Mouse (Mus musculus) adrenal gland, adult 2 months (tissue): ENCODE data around the gene Gdpd3. TPM values are rescaled to one million over a fixed set of nuclear protein-coding genes. Genes with fewer than 3 reads are reported as not detected.
A peak's percentile ranks its signal among the peaks of the same experiment; 100 is the strongest.

Experiments
- DNase-seq: peaks from one replicate; pipeline ENCODE4 v3.0.0; 2021
- polyA plus RNA-seq: library from polyadenylated mRNA; depleted of rRNA; stranded (reverse); fragments of >200 nt; gene quantifications from 2 replicates; pipeline ENCODE4 v1.2.3, GENCODE M21; 2012
- total RNA-seq, 2 experiments: library from RNA; stranded (reverse); gene quantifications; 2 replicates each; pipeline ENCODE4 v1.2.3; 2021

Gene Gdpd3
- total and polyA plus RNA-seq, 3 experiments, result 2.4 to 10.2 (median 2.4) TPM

DNA sequence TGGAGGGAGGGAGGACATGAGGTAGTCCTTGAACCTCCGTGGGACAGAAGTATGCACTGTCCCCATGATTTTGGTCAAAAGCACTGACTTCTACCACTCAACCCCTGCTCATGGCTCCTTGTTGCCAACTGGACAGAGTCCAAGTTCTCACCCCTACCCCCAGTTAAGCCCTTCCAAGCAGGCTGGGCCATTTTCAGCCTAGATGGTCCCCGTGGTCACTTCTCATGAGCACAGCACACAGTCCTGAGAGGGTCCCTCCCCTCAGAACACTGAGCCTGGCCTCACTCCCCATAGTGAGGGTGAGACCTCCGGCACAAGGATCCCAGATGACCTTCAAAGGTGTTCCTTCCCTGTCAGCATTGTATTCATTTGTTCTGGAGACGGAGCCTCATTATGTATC, 23.0 kb downstream of the Gdpd3 start:
- no peak for DNase-seq

DNA sequence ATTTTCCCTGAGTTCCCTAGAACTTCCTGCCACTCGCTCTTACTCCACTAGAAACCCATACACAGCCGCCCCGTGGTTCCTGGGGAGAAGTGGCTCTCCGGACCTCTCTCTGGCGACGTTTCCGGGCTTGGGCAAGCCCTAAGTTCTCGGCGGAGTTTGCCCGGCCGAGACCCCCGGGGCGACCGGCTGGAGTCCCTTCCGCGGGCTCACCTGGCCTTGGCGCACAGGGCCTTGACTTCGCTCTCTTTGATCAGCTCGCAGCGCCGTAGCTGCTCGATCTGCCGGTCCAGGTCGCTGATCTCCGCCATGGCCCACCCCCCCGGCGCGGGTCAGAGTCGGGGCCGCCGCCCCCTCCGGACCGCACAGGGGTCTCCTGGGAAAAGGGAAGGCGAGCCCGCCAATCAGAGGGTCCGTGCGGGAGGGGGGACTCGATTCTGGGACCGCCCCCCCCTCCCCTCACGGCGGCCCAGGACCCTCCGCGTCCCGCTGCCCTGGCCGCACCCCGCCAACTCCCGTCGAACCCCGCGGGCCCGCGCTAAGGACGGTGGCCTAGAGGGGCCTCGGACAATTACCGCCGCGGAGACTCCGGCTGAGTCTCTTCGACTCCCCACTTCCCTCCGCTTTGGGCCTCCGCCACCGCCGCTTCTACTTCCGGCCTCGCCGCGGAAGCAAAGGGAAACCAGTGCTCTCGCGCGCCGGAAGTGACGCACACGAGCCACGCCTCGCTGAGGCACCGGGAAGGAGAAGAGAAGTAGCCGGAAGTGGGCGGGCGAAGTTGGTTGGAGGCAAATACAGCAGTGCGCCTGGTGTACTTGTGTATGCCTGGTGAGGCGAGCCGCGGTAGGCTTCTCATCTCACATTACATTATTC, 26.0 kb downstream of the Gdpd3 start, which contains the start of gene Ppp4c:
TSS of gene Ppp4c (minus strand) at position 646 of the 870 bp plus-strand sequence.
- DNase-seq, result peak; percentile 97

DNA sequence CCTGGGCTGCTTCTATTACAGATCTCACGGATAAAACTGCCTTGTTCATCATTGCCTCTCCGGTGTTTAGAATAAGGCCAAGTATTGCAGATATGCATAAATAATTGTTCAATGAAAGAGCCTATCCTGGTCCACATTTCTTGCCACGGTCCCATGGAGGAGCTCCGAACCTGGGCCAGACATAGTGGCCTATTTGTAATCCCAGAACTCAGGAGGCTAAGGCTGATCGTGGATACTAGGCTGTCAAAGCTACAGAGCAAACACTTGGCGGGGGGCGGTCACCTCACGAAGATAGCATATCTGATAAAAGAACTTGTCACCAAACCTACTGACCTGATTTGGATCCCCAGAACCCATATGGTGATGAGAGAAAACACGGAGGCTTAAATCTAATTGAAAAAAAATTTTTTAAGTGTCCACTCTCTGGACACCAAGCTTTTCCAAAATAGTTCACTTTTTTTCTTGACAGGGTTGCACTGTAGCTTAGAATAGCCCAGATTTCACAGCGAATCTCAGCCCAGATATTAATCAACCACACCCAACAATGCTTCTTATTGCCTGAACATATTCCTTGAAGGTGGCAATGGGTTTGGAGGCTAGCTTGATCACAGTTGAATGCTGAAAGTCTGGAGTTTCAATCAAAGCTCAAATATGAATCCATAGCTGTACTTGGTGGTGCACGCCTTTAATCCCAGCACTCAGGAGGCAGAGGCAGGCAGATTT, 26.7 kb downstream of the Gdpd3 start:
- DNase-seq, result no peak

DNA sequence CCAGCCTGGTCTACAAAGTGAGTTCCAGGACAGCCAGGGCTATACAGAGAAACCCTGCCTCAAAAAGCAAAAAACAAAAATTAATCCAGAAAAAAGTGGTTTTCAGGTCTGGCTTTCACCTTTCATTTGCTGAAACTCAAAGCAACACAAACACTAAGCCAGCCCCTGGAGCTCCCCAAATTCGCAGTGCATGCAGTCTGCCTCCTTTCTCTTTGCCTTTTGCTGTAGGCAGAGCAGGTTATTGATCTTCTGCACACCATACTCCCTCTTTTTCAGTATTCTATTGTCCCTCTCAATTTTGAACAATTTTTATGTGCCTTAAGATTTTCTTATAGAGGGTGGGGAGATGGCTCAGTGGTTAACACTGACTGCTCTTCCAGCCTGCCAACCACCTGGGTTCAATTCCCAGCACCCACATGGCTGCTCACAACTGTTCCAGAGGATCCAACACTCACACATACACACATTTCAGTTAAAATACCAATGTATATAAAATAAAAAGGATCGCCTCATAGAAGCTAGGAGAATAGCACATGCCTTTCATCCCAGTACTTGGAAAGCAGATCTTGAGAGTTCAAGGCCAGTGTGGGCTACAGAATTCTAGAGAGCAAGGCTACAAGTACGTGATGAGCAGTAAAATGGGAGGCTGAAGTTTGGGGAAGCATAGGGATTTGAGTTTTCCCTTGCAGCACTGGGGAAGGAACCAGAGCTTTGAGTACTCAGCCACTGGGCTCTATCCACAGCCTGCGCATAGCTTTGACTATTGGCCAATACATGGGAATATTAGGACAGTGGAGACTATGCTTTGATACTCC, 27.5 kb downstream of the Gdpd3 start:
- no peak for DNase-seq

DNA sequence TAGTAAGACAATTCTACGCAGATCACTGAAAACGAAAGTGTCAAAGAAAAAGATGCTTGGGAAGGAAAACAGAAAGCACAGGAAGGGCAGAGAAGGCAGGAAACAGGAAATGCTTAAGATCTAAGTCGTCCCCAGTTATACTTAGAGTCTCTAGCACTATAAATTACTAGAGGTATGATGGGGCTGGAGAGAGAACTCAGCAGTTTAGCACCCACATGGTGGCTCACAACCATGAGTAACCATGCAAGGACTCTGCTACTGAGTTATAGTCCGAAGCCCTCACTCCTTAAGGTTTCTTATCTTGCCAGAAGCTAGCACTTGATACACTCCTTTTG, 28.1 kb downstream of the Gdpd3 start:
- DNase-seq, result no peak

DNA sequence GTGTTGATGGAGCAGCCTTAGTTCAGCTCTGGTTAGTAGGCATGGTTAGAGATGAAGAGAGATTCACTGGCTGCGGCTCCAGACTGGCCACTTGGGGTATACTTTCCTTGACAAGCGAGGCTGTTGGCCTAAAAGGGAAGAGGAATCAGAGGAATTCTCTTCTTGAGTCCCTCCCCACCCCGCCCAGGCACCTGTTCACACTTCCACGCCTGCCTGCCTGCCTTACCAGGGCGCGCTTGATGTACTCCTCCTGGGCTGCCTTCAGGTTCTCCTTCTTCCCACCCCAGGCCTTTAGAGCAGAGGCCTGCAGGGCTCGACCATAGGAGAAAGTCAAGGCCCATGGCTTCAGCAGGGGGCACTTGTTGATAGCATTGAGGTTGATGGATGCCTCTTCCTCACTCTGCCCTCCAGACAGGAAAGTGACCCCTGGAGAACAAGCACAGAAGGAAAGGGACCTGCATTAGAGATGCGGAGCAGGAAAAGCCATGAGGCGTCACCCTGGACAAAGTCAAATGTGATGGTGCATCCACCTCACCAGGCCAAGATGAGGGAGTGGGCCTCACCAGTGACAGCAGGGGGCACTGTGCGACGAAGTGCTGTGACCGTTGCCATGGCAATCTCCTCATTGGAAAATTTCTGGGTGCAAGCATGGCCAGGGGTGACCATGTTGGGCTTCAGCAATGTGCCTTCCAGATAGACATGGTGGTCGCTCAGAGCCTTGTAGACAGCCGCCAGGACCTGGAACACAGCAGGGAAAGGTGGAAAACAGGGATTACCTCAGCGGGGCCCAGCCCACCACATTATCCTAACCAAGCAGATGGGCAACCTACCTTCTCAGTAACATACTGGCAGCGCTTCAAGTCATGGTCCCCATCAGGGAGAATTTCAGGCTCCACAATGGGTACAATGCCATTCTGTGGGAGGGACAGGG, 29.5 kb downstream of the Gdpd3 start:
- DNase-seq, result no peak

DNA sequence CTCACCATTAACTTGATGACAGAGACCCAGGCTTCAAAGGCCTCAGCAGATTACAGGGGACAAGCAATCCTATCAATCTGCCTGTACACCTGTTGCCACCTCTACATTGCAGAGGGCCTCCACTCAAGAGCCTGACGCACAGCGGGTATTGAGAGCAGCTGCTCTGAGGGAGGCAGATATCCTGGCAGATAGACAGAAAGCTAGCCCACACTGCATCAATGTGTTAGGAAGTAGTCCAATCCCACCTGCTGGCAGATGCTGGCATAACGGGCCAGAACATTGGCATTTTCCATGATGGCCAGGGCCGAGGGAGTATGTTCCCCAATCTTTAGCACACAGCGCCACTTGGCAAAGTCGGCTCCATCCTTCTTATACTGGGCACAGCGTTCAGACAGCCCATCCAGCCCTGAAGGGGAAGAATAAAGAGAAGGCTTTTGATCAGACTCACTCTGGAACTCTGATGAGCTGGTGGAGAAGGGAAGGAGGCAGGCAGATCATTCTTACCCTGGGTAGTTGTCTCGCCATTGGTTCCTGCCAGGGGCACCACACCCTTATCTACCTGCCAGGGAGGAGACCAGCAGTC, 30.3 kb downstream of the Gdpd3 start:
- no peak for DNase-seq

DNA sequence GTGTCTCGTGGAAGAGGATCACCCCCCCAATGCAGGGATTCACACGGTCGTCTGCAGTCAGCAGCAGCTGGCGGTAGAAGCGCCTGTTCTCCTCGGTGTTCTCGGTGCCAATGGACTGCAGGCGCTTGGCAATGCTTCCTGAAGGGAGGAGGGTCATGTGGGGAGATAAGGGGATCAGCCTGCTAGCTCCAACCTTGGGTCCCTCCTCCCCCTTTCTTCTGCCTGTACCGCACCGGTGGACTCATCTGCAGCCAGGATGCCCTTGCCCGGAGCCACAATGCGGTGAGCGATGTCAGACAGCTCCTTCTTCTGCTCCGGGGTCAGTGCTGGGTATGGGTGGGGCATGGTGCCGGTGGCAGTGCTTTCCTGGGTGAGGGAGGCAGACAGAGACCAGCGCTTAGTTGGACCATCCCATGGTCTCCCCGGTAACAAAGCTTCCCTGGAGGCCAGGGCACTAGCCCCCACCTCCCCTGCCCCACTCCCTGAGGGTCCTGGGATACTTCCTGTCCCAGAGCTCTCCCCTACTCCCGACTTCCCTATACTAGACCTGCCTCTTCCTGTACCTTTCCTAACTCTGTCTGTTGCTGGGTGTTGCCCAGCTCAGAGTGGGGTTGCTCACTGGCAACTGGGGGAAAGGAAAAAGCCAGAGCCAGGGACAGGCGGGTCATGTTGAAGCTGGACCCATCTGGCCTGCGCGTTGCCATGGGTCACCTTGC, 31.4 kb downstream of the Gdpd3 start, which contains the start of gene Fam57b:
TSS of gene Fam57b (plus strand) at position 258 of the 716 bp plus-strand sequence.
- DNase-seq, result peak; percentile 77

DNA sequence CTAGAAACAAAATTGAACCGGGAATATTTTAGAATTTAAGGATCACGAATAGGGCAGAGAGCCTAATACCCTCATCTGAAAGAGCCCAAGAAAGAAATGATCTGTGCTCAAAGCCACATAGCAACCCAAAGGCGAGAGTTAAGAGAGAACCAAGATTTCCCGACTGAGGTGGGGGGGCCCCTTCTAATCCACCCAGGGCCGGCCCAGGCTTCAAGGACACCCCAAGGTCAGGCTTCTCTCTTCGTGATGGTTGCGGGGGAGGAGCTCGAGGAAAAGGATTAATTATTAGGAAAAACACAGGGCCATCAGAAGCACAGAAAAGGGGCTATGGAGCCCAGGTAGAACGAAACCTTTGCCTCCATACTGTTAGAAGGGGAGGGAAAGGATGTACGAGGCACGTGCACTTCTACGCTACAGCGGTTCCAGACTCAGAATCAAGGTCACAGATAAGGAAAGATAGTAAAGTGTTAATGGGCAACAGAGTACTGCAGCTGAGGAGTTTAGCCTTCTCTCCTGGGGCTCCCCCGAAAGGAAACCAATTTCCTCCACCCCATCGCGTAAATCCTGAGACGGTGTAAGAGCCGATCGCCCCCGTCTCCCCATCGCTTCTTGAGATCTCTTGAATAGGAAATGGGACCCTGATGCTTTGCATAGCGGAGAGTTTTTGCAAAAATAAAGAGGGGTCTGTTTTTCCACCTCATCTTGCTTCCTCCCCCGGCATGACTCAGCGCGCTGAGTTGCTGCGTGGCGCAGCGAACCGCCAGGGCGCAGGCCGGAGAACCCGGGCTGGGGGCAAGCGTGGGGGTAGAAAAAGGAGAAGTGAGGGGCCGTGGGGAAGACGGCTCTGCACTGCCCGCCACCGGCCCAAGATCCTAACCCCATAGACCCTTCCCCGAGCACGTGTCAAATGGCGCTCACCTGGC, 32.3 kb downstream of the Gdpd3 start:
- peak; percentile 82 for DNase-seq

DNA sequence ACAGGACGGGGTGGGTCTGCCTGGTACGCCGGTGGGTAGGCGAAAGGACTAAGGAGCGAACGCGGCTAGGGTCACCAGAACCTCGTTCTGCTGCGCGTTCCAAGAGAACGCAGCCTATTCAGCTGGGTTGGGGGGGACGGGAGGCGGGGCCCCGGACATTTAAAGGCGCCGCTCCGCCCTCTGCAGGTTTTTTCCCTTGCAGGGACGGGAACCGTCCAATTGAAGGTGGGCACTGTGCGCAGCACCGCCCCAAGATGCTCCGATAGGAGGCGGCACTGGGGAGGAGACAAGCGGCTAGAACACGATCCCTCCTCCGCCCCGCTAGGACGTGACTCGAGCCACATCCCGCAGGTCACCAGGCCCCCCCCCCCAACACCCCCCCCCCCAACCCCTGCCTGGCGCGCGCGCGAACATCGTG, 32.9 kb downstream of the Gdpd3 start:
- peak; percentile 99 for DNase-seq

DNA sequence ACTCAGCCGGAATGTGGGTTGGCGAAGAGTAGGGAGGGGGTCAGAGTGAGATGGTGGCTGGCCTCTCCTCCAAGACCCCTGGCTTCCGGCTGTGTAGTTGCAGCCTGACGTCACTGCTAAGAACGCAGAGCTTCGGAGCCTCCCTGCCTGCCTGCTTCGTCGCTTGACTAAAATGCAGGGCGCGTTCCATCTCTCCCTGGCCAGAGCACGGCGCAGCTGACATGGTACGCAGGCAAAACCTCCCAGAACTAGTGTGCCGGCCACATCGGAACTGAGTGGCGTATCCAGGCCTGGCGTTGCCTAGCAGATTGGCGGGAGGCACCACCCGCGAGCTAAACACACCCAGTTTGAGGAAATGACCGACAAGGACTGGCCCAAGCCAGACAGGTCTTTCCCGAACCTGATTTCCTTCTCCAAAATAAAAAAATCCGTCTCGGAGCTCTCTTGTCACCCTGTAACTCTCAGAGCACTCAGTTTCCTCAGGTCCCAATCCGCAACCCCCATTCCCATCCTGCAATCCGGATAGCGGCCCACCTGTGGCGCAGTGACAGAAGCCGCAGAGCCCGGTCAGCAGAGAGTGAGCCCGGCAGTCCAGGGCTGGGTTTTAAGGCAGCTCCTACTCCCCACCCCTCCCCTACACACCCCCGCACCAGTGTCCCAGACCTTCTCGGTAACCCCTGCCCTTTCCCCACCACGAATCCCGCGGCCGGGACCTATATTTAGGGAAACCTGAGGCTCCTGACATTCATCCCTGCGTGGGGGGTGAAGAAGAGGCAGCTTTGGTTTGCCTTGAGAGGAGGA, 33.5 kb downstream of the Gdpd3 start:
- no peak for DNase-seq

DNA sequence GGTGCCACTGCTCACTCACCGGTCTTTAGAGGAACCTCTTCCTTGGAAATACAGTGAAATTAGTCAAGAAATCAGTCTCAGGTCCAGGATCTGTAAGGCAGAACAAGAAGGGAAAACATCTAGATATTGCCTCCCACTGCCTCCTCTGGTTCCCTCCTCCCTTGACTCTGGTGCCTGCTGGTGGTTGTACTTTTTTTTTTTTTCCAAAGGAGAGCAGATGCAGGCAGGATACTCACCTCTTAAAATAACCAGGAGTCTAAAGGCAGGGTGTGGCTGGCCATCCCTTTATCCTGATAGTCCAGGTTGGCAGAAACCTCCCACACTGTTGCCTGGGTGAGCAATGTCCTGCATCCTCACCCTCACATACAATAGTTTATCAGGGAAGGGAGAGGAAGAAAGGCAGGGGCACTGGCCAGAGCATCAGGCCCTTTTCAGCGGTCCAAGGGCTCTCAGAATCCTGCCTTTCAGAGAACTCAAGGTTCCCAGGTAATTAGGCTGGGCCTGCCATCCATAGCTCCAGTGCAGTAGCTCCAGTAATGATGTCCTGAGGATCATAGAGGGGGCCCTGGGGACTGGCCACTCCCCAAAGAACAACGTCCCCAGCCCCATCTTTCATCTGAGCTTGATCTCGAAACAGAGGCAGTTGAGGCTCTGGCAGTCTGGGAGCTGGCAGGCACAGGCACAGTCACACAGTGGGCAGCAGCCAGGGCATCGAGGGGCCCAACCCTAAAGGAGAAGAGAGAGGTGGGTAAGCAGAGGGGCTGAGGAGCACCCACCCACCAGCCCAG, 34.3 kb downstream of the Gdpd3 start:
- no peak for DNase-seq

DNA sequence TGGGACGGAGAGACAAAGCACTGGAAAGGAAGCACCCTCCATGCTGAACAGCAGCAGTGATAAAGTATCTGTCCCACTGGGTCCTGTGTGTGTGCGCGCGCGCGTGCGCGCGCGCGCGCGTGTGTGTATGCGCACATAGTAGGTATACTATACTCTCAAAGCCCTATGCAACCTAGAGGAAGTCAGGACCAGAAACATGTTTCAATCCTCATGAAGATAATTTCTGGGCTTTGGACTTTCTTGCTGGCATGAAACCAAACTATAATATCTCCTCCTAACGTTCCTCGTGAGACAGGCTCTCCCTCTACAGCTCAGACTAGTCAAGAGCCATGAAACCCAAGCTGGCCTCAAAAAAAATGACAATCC, 34.9 kb downstream of the Gdpd3 start:
- DNase-seq, result no peak

DNA sequence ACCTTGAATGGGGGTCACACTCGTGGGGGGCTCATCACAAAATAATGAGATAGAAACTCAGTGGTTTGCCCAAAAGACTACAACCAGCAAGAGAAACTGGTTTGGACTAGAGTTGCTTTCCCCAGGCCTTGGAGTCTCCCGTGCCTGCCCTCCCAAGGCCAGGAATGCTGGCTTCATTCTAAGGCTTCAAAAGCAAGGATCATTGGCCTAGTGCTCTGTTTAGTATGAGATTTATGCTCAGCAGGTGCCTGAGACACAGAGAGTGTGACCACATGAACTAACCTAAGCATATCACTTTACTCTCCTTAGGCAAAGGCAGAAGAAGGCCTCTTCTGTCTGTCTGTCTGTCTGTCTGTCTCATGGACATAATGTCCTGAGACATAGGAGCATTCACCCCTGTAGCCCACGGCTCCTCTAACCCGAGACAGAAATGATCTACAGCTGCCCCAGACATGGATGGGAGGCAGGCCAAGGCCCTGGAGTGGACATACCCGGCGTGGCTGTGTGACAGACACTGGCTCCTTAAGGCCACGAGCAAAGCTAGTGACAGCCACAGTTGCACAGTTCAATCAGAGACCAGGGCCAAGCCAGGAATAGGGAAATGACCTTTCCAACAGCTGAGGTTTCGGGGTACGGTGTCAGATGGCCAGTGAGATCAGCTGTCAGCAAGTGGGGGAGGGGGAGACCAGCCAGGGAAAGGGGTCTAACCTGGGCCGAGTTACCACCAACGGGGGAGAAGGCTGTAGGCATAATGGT, 36.2 kb downstream of the Gdpd3 start:
- DNase-seq, result peak; percentile 70

DNA sequence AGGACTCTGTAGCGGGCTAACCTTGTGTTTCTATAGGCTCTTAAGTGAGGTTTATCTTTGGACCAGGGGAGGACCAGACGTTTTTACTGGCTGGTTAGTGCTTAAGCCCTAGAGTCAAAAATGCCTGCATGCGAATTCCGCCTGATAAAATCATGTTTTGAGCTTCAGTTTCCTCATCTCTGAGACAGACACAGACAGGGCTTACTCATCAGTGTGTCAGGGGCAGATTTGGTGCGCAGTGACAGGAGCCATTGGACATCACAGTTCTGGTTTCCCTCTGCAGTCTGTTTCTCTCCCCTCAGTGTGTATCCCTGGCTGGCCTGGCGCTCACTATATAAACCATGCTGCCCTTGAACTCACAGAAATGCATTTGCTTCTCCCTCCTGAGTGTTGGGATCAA, 37.0 kb downstream of the Gdpd3 start:
- peak; percentile 73 for DNase-seq

DNA sequence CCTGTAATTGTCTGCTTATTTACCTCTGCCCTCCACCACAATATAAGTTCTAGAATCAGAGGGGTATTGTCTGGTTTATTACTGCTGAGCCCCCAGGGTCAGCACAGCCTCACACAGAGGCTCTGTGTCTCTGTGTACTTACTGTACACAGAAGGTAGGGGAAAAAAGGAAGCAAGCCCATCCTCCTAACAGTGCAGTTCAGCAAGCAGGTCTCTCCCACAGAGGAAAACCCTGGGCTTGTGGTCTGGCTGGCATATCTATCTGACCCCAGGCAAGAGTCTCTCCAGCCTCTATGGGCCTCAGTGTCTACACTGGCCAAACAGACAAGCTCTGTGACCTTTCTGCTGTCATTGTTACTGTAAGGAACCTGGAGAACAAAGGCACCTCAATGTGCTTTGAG, 37.6 kb downstream of the Gdpd3 start:
- DNase-seq, result no peak

DNA sequence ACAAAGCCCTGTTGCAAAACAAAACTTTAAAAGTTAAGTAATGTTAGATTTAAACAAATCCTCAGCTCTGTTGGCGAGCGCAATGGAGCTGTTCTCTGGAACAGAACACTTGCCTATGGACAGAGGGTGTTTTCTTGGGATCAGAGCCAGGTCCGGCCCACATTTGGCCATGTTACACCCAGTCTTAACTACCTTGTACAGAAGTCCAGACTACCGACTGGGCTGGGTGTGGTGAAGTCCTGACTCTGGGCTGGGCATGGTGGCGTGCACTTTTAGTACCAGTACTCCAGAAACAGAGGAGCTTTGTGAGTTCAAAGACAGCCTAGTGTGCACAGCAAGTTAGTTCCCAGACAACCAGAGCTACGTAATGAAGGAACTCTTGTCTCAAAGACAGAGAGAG, 40.8 kb downstream of the Gdpd3 start:
- no peak for DNase-seq
